Mouse (Mus musculus): ENCODE data around the gene Acyp2. TPM values are rescaled to one million over a fixed set of nuclear protein-coding genes. Genes with fewer than 3 reads are reported as not detected.

Gene Acyp2
- polyA plus RNA-seq (2015; fragmentation: Nextera tagmentation; extraction: Ambion mirVana), result 8.0 and 8.2 TPM in 2 replicates

DNA sequence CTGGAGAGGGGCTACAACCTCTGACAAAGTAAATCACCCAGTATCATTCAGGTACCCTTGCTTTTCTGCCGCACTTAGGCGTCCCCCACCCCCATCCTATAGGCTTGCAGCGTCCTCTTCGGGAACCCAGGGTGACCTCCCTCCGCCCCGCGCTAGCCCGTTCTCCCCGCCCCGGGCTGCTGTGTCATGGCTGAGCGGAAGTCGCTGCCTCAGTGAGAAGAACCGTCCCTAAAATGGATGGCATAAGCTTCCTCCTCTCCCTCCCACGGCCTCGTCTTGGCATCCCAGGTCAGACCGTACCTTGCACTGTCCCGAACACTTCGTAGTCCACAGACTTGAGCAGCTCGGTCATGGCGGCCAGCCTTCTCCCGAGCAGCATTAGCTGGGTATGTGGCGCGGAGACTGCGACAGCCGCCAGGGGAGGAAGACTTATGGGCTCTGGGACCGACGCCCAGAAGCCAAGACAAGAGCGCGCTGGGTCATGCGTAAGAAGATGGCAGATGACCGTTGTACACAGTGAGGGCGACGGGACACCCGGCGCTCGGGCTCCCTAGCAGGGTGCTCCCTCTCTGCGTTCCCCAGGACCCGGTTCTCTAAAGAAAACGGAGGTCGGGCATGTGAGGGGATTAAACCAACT, at the start of gene Acyp2:
Gene Acyp2, minus strand, starts transcription at position 587 of the 637 bp plus-strand sequence.
- no peaks in the 10 kb centered on the region for H3K36me3 ChIP-seq
- no peaks in the 10 kb centered on the region for H3K9me3 ChIP-seq
- under 1% methylated on average over 40 of the region's 40 CpGs for WGBS
- peak within 1 kb of the TSS; percentile 69 for H3K4me3 ChIP-seq
- no peaks in the 10 kb centered on the region for H3K27me3 ChIP-seq
- H3K4me1 ChIP-seq, result no peaks in the 10 kb centered on the region
- H3K4me2 ChIP-seq (replicated peaks), result peak within 1 kb of the TSS; percentile 63
- H3K9ac ChIP-seq, result peak within 1 kb of the TSS; percentile 81
- ATAC-seq (ENCODE audit: low FRiP score, low read depth), result peak; percentile 96
- peak within 1 kb of the TSS; percentile 48; the same call in 1 of the 2 replicates for H3K27ac ChIP-seq

DNA sequence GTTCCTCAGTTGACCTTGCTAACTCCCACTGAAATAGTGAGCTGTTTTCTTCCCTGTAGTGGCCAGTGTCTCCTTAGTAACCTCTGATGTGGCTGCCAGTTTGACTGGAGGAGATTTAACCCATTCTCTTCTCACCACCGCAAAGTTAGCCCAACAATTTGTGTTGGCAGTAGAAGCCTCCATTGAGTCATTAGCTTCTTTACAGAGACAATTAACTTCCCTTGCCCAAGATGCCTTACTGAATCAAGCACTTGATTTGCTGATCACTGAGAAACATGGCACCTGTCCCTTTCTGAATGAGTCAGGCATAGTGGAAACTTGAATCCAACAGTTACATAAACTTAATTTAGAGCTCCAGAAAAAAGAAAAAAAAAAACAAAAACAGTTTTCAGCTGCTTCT, 40.0 kb upstream of the Acyp2 start:
- Histone ChIP-seq H3K4me3 (no peak overlapping the region), H3K36me3 (no peaks in the 10 kb centered on the region), H3K4me2 (replicated peaks) (no peak overlapping the region), H3K9ac (no peak overlapping the region), H3K27me3 (no peaks in the 10 kb centered on the region), H3K9me3 (no peaks in the 10 kb centered on the region), H3K4me1 (no peaks in the 10 kb centered on the region), H3K27ac (no peak overlapping the region)
- 70% methylated on average over 1 of the region's 1 CpGs for WGBS
- no peak for ATAC-seq (ENCODE audit: low FRiP score, low read depth)

DNA sequence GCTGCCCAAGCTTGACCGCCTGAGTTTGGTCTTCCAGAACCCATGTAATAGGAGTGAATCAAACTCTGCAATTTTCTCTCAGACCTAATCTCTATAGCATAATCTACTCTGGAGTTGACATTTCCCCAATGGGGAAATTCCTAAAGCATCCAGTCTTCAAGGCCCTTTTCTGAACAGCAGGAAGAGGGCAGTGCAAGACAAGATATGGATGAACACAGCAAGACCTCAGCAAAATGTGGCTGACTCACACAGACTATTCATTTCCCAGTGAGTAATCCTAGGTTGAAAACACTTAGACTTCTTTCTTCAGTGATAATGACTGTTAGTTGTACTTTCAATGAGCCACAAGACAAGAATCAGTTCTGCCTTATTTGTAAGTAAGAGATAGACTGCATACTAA, 26.7 kb upstream of the Acyp2 start:
- H3K4me2 ChIP-seq (replicated peaks), result no peak overlapping the region
- no peak overlapping the region for H3K4me3 ChIP-seq
- H3K4me1 ChIP-seq, result no peaks in the 10 kb centered on the region
- ATAC-seq (ENCODE audit: low FRiP score, low read depth), result no peak
- H3K27ac ChIP-seq, result no peak overlapping the region
- 89% methylated on average over 1 of the region's 1 CpGs for WGBS
- H3K9ac ChIP-seq, result no peak overlapping the region
- H3K36me3 ChIP-seq, result no peaks in the 10 kb centered on the region
- no peaks in the 10 kb centered on the region for H3K27me3 ChIP-seq
- no peaks in the 10 kb centered on the region for H3K9me3 ChIP-seq

DNA sequence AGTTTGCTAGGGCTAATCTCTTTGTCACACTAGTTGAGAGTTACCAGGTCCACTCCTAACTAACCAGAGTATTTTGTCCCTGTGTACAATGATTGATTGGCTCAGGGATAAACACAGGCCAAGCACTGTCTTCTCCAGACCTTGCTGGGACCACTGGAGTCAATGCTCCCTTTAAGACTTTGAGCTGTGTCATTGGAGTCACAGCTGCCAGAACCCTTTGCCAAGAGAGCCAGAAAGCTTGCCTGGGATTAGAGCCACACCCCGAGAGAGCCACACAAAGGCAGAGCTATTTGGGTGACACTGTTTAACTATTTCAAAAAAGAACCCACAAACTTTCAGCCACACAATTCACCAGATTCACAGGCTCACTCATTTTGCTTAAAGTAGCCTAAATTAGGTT, 23.3 kb upstream of the Acyp2 start:
- Histone ChIP-seq H3K4me2 (replicated peaks) (no peak overlapping the region), H3K27ac (no peak overlapping the region), H3K4me3 (no peak overlapping the region), H3K36me3 (no peaks in the 10 kb centered on the region), H3K9ac (no peak overlapping the region), H3K4me1 (no peaks in the 10 kb centered on the region), H3K9me3 (no peaks in the 10 kb centered on the region), H3K27me3 (no peaks in the 10 kb centered on the region)
- 41% methylated on average over 1 of the region's 1 CpGs for WGBS
- ATAC-seq (ENCODE audit: low FRiP score, low read depth), result no peak

DNA sequence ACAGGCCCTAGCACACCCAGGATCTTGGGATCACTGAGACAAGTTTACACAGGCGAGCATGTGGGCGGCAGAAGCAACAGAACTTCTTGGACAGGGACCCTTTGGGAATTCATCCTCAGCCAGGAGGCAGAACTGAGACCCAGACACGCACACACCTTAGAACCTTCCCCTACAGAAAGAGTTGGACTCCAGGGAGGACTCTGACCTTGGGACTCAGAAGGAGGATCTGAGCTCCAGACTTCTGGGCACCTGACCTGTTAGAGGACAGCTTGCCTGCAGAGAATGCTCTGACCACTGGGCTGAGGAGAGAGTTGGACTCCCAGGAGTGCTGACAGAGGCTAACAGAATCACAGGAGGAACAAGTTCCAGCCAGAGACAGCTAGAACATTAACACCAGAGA, 13.6 kb upstream of the Acyp2 start:
- Histone ChIP-seq H3K9me3 (peaks cover 3% of the 10 kb centered on the region; the same call in 1 of the 2 replicates), H3K4me1 (no peaks in the 10 kb centered on the region), H3K27ac (no peak overlapping the region), H3K4me3 (no peak overlapping the region), H3K4me2 (replicated peaks) (no peak overlapping the region), H3K36me3 (no peaks in the 10 kb centered on the region), H3K9ac (no peak overlapping the region), H3K27me3 (no peaks in the 10 kb centered on the region)
- 88% methylated on average over 3 of the region's 3 CpGs for WGBS
- no peak for ATAC-seq (ENCODE audit: low FRiP score, low read depth)

DNA sequence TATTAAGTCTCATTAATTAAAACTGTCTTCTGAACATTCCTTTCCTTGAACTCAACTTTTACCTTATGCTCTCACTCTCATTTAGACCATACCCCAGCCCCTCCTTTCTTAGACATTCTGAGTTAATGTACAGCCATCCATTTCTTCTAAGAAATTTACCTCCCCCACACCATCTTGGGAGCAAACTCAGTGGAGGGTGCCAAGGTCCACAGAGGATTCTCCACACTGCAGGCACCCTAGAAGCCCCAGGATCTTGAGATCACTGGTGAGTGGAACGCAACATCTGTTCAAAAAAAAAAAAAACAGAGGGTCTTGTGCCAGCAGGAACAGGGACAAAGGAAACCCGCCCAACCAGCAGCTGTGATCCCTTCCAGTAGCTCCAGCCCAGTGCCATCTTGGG, 13.2 kb upstream of the Acyp2 start:
- H3K4me2 ChIP-seq (replicated peaks), result no peak overlapping the region
- H3K27ac ChIP-seq, result no peak overlapping the region
- no peak overlapping the region for H3K9ac ChIP-seq
- H3K4me1 ChIP-seq, result no peaks in the 10 kb centered on the region
- no peak overlapping the region for H3K4me3 ChIP-seq
- peaks cover 3% of the 10 kb centered on the region; the same call in 1 of the 2 replicates for H3K9me3 ChIP-seq
- 78% methylated on average over 2 of the region's 2 CpGs for WGBS
- no peaks in the 10 kb centered on the region for H3K27me3 ChIP-seq
- no peak for ATAC-seq (ENCODE audit: low FRiP score, low read depth)
- H3K36me3 ChIP-seq, result no peaks in the 10 kb centered on the region

DNA sequence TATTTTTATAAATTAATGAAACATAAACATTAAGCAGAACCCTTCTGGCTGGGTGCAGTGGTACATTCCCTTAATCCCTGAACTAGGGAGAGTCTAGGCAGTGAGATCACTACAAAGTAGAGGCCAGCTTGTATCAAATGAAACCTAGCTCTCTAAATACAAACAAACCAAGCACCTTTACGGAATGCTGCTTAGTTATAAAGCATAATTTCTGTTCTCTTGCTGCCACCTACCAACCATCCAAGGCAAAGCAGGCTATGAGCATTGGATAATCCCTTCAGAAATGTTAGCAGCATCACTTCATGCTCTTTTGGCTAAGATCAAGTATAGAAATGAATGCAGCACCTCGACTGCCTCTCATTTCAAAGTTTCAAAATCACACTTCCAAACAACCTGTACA, 7.7 kb upstream of the Acyp2 start:
- Histone ChIP-seq H3K4me1 (no peaks in the 10 kb centered on the region), H3K4me3 (no peak overlapping the region), H3K9me3 (no peaks in the 10 kb centered on the region), H3K36me3 (no peaks in the 10 kb centered on the region), H3K27me3 (no peaks in the 10 kb centered on the region), H3K4me2 (replicated peaks) (no peak overlapping the region), H3K9ac (no peak overlapping the region), H3K27ac (no peak overlapping the region)
- ATAC-seq (ENCODE audit: low FRiP score, low read depth), result peak; percentile 61; the same call in 1 of the 2 replicates
- WGBS, result 20% methylated on average over 2 of the region's 2 CpGs

DNA sequence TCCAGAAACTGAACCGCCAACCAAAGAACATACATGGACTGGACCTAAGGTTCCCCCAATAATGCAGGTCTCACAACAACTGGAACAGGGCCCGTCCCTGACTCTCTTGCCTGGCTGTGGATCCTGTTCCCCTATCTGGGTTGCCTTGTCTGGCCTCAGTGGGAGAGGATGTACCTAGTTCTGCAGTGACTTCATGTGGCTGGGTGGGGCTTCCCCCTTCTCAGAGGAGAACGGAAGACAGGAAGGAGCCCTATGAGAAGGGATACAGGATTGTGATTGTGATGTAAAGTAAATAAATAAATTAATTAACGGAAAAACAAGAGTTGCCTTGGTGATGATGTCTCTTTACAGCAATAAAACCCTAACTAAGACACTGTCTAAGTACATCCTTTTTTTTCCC, 6.7 kb upstream of the Acyp2 start:
- Histone ChIP-seq H3K4me1 (no peaks in the 10 kb centered on the region), H3K36me3 (no peaks in the 10 kb centered on the region), H3K27me3 (no peaks in the 10 kb centered on the region), H3K4me2 (replicated peaks) (no peak overlapping the region), H3K9me3 (no peaks in the 10 kb centered on the region), H3K9ac (no peak overlapping the region), H3K4me3 (no peak overlapping the region), H3K27ac (no peak overlapping the region)
- no peak for ATAC-seq (ENCODE audit: low FRiP score, low read depth)
- WGBS, result 84% methylated on average over 4 of the region's 4 CpGs

DNA sequence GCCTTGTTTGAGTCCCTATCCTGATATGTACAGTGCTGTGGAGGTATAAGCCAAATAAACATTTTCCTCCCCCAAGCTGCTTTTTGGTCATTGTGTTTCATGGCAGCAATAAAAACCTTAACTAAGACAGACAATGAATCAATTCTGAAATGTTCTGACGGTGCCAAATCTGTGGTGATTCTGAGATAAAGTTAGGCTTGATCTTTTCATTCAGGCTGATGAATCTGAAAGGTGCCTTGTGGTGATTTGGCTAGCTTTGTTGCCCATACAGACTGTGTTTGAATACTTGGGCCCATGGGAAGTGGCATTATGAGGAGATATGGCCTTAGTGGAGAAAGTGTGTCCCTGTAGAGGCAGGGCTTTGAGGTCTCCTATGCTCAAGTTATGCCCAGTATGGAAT, 1.0 kb upstream of the Acyp2 start:
- H3K27ac ChIP-seq, result no peak overlapping the region
- no peaks in the 10 kb centered on the region for H3K36me3 ChIP-seq
- ATAC-seq (ENCODE audit: low FRiP score, low read depth), result no peak
- H3K4me2 ChIP-seq (replicated peaks), result no peak overlapping the region
- no peak overlapping the region for H3K4me3 ChIP-seq
- H3K9me3 ChIP-seq, result no peaks in the 10 kb centered on the region
- H3K27me3 ChIP-seq, result no peaks in the 10 kb centered on the region
- H3K4me1 ChIP-seq, result no peaks in the 10 kb centered on the region
- 84% methylated on average over 1 of the region's 1 CpGs for WGBS
- no peak overlapping the region for H3K9ac ChIP-seq

DNA sequence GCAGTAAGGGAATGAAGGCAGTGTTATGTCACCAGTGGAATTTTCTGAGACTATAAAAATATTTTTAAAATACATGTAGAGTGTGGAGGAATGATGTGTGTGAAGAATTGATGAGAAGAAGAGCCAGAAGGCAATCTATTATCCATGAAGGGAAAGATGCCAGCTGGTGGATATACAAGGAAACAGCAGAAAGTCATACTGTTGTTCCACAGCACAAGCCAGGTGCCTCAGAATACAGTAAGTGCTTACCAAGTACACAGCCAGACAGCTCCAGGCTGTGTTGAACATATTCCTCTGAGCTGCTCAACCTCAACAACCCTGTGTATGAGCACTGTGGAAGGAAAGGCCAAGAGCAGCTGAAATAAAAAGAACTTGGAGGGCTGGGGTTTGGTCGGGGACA, 13.7 kb downstream of the Acyp2 start:
- WGBS, result 88% methylated on average over 1 of the region's 1 CpGs
- no peak for ATAC-seq (ENCODE audit: low FRiP score, low read depth)
- Histone ChIP-seq H3K4me3 (no peak overlapping the region), H3K4me1 (no peaks in the 10 kb centered on the region), H3K4me2 (replicated peaks) (no peak overlapping the region), H3K9ac (no peak overlapping the region), H3K36me3 (no peaks in the 10 kb centered on the region), H3K27me3 (no peaks in the 10 kb centered on the region), H3K27ac (no peak overlapping the region), H3K9me3 (no peaks in the 10 kb centered on the region)

DNA sequence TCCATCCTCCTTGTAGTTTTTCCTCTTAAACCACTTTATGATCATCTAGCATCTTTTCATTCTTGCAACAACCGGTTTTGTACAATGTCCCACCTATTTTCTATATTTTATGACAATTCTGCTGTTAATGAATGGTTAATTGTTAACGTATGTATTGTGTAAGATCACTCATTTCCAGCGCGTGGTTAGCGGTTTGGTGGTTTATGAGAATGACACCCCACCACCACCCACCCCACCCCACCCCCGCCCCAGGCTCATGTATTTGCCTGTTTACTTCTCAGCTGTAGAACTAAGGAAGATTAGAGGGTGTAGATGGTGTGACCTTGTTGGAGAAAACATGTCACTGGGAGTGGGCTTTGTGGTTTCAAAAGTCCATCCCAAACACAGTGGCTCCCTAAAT, 18.9 kb downstream of the Acyp2 start:
- H3K4me1 ChIP-seq, result no peaks in the 10 kb centered on the region
- H3K4me3 ChIP-seq, result no peak overlapping the region
- no peaks in the 10 kb centered on the region for H3K36me3 ChIP-seq
- no peak for ATAC-seq (ENCODE audit: low FRiP score, low read depth)
- H3K9me3 ChIP-seq, result no peaks in the 10 kb centered on the region
- no peaks in the 10 kb centered on the region for H3K27me3 ChIP-seq
- H3K9ac ChIP-seq, result no peak overlapping the region
- no peak overlapping the region for H3K27ac ChIP-seq
- no peak overlapping the region for H3K4me2 ChIP-seq (replicated peaks)
- WGBS, result 75% methylated on average over 6 of the region's 6 CpGs

DNA sequence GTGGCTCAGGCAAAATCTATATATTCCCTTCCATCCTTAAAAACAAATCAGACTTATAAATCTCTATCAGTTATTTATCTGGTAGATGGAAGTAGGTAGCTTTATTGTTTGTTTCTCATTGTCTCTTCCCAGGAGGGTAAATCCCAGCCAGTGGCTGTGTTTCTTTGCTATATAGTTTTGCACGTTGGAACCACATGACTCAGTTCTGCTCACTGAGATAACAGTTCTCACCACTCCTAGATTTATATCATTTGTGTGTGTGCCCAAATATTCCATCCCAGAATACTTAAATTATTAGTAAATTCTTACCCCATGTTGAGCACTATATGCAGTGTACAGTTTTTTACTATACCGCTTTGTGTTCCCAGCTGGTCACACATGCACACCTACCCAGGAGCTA, 26.2 kb downstream of the Acyp2 start:
- Histone ChIP-seq H3K4me3 (no peak overlapping the region), H3K27me3 (no peaks in the 10 kb centered on the region), H3K4me2 (replicated peaks) (no peak overlapping the region), H3K27ac (no peak overlapping the region), H3K36me3 (no peaks in the 10 kb centered on the region), H3K4me1 (no peaks in the 10 kb centered on the region), H3K9me3 (no peaks in the 10 kb centered on the region), H3K9ac (no peak overlapping the region)
- no peak for ATAC-seq (ENCODE audit: low FRiP score, low read depth)
- 79% methylated on average over 2 of the region's 2 CpGs for WGBS
